Mouse (Mus musculus): ENCODE results near the gene Snrpb.

The Snrpb gene

GRCm38 (mm10) chr2:130178706-130179506 is at the start of gene Snrpb:
Gene Snrpb, minus strand, starts transcription at chr2:130179403.
- peak; percentile 67 for DNase-seq (ENCODE audit: low spot score)

- DNase-seq (ENCODE audit: low spot score) = peak; percentile 9
Measured at GRCm38 (mm10) chr2:130211581-130211980, 32.4 kb upstream of the Snrpb start.

GRCm38 (mm10) chr2:130209636-130210035 is 30.4 kb upstream of the Snrpb start:
- DNase-seq (ENCODE audit: low spot score) = no peak

GRCm38 (mm10) chr2:130207996-130208395 is 28.8 kb upstream of the Snrpb start:
- DNase-seq (ENCODE audit: low spot score) = no peak

GRCm38 (mm10) chr2:130207376-130207775 is 28.2 kb upstream of the Snrpb start:
- DNase-seq (ENCODE audit: low spot score) = no peak

- no peak for DNase-seq (ENCODE audit: low spot score)
Measured at GRCm38 (mm10) chr2:130200961-130201360, 21.8 kb upstream of the Snrpb start.

GRCm38 (mm10) chr2:130194894-130195293 is 15.7 kb upstream of the Snrpb start, which contains the start of gene Tmc2:
Gene Tmc2, plus strand, starts transcription at chr2:130195194.
- no peak for DNase-seq (ENCODE audit: low spot score)

- no peak for DNase-seq (ENCODE audit: low spot score)
Measured at GRCm38 (mm10) chr2:130188391-130188790, 9.2 kb upstream of the Snrpb start.

GRCm38 (mm10) chr2:130179507-130180019 is 360 bp upstream of the Snrpb start:
- DNase-seq (ENCODE audit: low spot score) = no peak

- no peak for DNase-seq (ENCODE audit: low spot score)
Measured at GRCm38 (mm10) chr2:130178381-130178705, 860 bp downstream of the Snrpb start.

- DNase-seq (ENCODE audit: low spot score) = no peak
Measured at GRCm38 (mm10) chr2:130176820-130177219, 2.4 kb downstream of the Snrpb start.

- DNase-seq (ENCODE audit: low spot score) = no peak
Measured at GRCm38 (mm10) chr2:130171674-130172073, 7.5 kb downstream of the Snrpb start.

- no peak for DNase-seq (ENCODE audit: low spot score)
Measured at GRCm38 (mm10) chr2:130167861-130168260, 11.3 kb downstream of the Snrpb start.

- DNase-seq (ENCODE audit: low spot score) = no peak
Measured at GRCm38 (mm10) chr2:130166311-130167214, 12.6 kb downstream of the Snrpb start.

- no peak for DNase-seq (ENCODE audit: low spot score)
Measured at GRCm38 (mm10) chr2:130162701-130163100, 16.5 kb downstream of the Snrpb start.

GRCm38 (mm10) chr2:130158088-130158437 is 21.1 kb downstream of the Snrpb start:
- DNase-seq (ENCODE audit: low spot score) = no peak

GRCm38 (mm10) chr2:130157231-130158087 is 21.7 kb downstream of the Snrpb start:
- DNase-seq (ENCODE audit: low spot score) = no peak

- no peak for DNase-seq (ENCODE audit: low spot score)
Measured at GRCm38 (mm10) chr2:130155851-130156250, 23.4 kb downstream of the Snrpb start.

- DNase-seq (ENCODE audit: low spot score) = no peak
Measured at GRCm38 (mm10) chr2:130155171-130155570, 24.0 kb downstream of the Snrpb start.

GRCm38 (mm10) chr2:130146089-130146668 is 33.0 kb downstream of the Snrpb start:
- DNase-seq (ENCODE audit: low spot score) = no peak

- no peak for DNase-seq (ENCODE audit: low spot score)
Measured at GRCm38 (mm10) chr2:130144703-130145324, 34.4 kb downstream of the Snrpb start.
